Mouse (Mus musculus): Measurements from ENCODE around the gene Cdc42bpg.

GRCm38 (mm10) chr19:6347615-6348014 lies 41.4 kb downstream of the Cdc42bpg start:
- no peak for TF ChIP-seq CTCF (IDR thresholded peaks at IDR 0.05; ENCODE audit: low read depth)
- TF ChIP-seq EP300 (IDR thresholded peaks at IDR 0.05; ENCODE audit: low read depth), result no peak
